ENCODE assay signal across 8 mouse cellular contexts in the genomic region with DNA sequence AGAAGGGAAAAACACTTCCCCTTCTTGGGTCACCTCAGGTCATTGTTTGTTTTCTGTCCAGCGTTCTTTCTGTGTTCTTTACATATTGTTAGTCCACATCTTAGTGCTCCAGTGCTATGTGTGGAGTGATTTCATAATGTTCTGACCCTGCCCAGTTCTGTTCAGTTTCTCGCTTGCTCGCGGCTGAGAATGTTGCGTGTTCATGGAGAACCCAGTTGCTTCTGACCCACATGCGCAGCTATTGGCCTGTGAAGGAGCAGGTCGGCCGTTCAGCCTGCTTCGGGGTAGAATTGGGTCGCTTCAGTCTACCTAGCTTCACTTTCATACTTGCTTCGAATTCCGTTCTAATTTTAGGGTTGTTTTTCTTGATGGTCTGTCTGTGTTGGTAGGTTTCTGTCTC. TPM values are rescaled to one million over a fixed set of nuclear protein-coding genes. Genes with fewer than 3 reads are reported as not detected.
DNase-seq lines count a peak whose midpoint lies in the region; ATAC-seq and TF ChIP-seq lines count a peak whose summit lies in the region.

No protein-coding gene starts in this region.

- 32% methylated on average over 12 of the region's 12 CpGs for WGBS in heart, adult 2 months
- 82% methylated on average over 12 of the region's 12 CpGs for WGBS in forebrain, embryonic 13.5 days
- 70% methylated on average over 12 of the region's 12 CpGs for WGBS in intestine, embryonic 16.5 days
- WGBS in lung, embryonic 14.5 days: 65% methylated on average over 12 of the region's 12 CpGs
- 56% methylated on average over 12 of the region's 12 CpGs for WGBS in stomach, postnatal 0 days
- 89% methylated on average over 12 of the region's 12 CpGs for WGBS in thymus, adult 2 months

- TF ChIP-seq POLR2A in heart, adult 2 months (IDR thresholded peaks at IDR 0.05; ENCODE audit: insufficient read depth, low read depth, low read length): no peak
- TF ChIP-seq POLR2A in thymus, adult 2 months (IDR thresholded peaks at IDR 0.05; ENCODE audit: control insufficient read depth, extremely low read depth, insufficient read depth, low read length, poor library complexity): no peak

- no peak for TF ChIP-seq CTCF in heart, adult 2 months (IDR thresholded peaks at IDR 0.05)
- no peak for TF ChIP-seq CTCF in lung, embryonic 14.5 days (IDR thresholded peaks at IDR 0.05; ENCODE audit: low read depth)
- no peak for TF ChIP-seq CTCF in stomach, postnatal 0 days (IDR thresholded peaks at IDR 0.05; ENCODE audit: low read depth)
- TF ChIP-seq CTCF in thymus, adult 2 months (IDR thresholded peaks at IDR 0.05; ENCODE audit: borderline replicate concordance, control insufficient read depth, extremely low read depth, insufficient read depth, low read length, poor library complexity): no peak

- intact Hi-C loops in heart, adult 2 months (cut with DNase I): loop anchor here (10.0 kb wide), 1 partner anchor 109 kb away; no protein-coding TSS in a partner anchor

- H3K4me2 ChIP-seq in forebrain, embryonic 13.5 days: peak overlapping the region; percentile 84
- peak overlapping the region; percentile 78 for H3K4me2 ChIP-seq in intestine, embryonic 16.5 days (ENCODE audit: low read depth, low read length)
- peak overlapping the region; percentile 90 for H3K4me2 ChIP-seq in lung, embryonic 14.5 days
- H3K4me2 ChIP-seq in stomach, postnatal 0 days (replicated peaks; ENCODE audit: low read depth): peak overlapping the region; percentile 93

- ATAC-seq in forebrain, embryonic 13.5 days: no peak
- no peak for ATAC-seq in intestine, embryonic 16.5 days
- no peak for ATAC-seq in lung, embryonic 14.5 days (ENCODE audit: insufficient read depth)
- ATAC-seq in stomach, postnatal 0 days (ENCODE audit: low FRiP score, low TSS enrichment): no peak

- TF ChIP-seq EP300 in heart, adult 2 months (IDR thresholded peaks at IDR 0.05; ENCODE audit: insufficient read depth, low read depth, low read length): no peak
- no peak for TF ChIP-seq EP300 in stomach, postnatal 0 days (optimal IDR thresholded peaks at IDR 0.05)

- H3K27ac ChIP-seq in heart, adult 2 months: peak overlapping the region; percentile 93; the same call in 1 of the 2 replicates
- H3K27ac ChIP-seq in forebrain, embryonic 13.5 days: no peak overlapping the region
- no peak overlapping the region for H3K27ac ChIP-seq in intestine, embryonic 16.5 days (ENCODE audit: low read length)
- H3K27ac ChIP-seq in lung, embryonic 14.5 days (ENCODE audit: low read depth): no peak overlapping the region
- no peak overlapping the region for H3K27ac ChIP-seq in stomach, postnatal 0 days (replicated peaks)
- H3K27ac ChIP-seq in thymus, adult 2 months (ENCODE audit: control insufficient read depth, insufficient read depth, low read length): no peak overlapping the region

- H3K27me3 ChIP-seq in heart, adult 2 months (ENCODE audit: control insufficient read depth, insufficient read depth, low read length): no peaks in the 10 kb centered on the region
- no peaks in the 10 kb centered on the region for H3K27me3 ChIP-seq in forebrain, embryonic 13.5 days
- H3K27me3 ChIP-seq in intestine, embryonic 16.5 days (replicated peaks; ENCODE audit: control insufficient read depth, insufficient read depth, low read length): no peaks in the 10 kb centered on the region
- H3K27me3 ChIP-seq in lung, embryonic 14.5 days (ENCODE audit: insufficient read depth, low read length): peaks cover 10% of the 10 kb centered on the region
- no peaks in the 10 kb centered on the region for H3K27me3 ChIP-seq in stomach, postnatal 0 days (ENCODE audit: control insufficient read depth, insufficient read depth, low read length)
- H3K27me3 ChIP-seq in thymus, adult 2 months (ENCODE audit: control insufficient read depth, insufficient read depth, low read length): no peaks in the 10 kb centered on the region

- H3K4me3 ChIP-seq in heart, adult 2 months: peak overlapping the region; percentile 26
- H3K4me3 ChIP-seq in forebrain, embryonic 13.5 days: peak overlapping the region; percentile 98
- H3K4me3 ChIP-seq in intestine, embryonic 16.5 days (ENCODE audit: low read length): peak overlapping the region; percentile 95; the same call in 1 of the 2 replicates
- peak overlapping the region; percentile 98 for H3K4me3 ChIP-seq in lung, embryonic 14.5 days (ENCODE audit: low read depth, low read length)
- H3K4me3 ChIP-seq in stomach, postnatal 0 days (ENCODE audit: low read depth, low read length): no peak overlapping the region
- no peak overlapping the region for H3K4me3 ChIP-seq in thymus, adult 2 months (ENCODE audit: control insufficient read depth, insufficient read depth, low read length)

- peak overlapping the region; percentile 53 for H3K9ac ChIP-seq in heart, adult 2 months (ENCODE audit: low read depth, low read length)
- H3K9ac ChIP-seq in forebrain, embryonic 13.5 days: peak overlapping the region; percentile 100
- 0 out of 2 replicates have a peak overlapping the region, but pooled peaks have one; percentile 97 for H3K9ac ChIP-seq in intestine, embryonic 16.5 days (ENCODE audit: low read depth, low read length)
- H3K9ac ChIP-seq in lung, embryonic 14.5 days: peak overlapping the region; percentile 98
- H3K9ac ChIP-seq in stomach, postnatal 0 days (ENCODE audit: low read length): no peak overlapping the region

- no peaks in the 10 kb centered on the region for H3K9me3 ChIP-seq in forebrain, embryonic 13.5 days (replicated peaks)
- no peaks in the 10 kb centered on the region for H3K9me3 ChIP-seq in intestine, embryonic 16.5 days (ENCODE audit: control insufficient read depth, low read length)
- H3K9me3 ChIP-seq in lung, embryonic 14.5 days (ENCODE audit: low read depth, low read length): no peaks in the 10 kb centered on the region
- H3K9me3 ChIP-seq in stomach, postnatal 0 days (ENCODE audit: control insufficient read depth, low read length): no peaks in the 10 kb centered on the region

- peaks cover under 1% of the 10 kb centered on the region; the same call in 1 of the 2 replicates for H3K36me3 ChIP-seq in heart, adult 2 months (ENCODE audit: control insufficient read depth, insufficient read depth, low read length)
- H3K36me3 ChIP-seq in forebrain, embryonic 13.5 days (ENCODE audit: poor library complexity, severe bottlenecking): peaks cover 36% of the 10 kb centered on the region
- H3K36me3 ChIP-seq in intestine, embryonic 16.5 days (ENCODE audit: control insufficient read depth, insufficient read depth, low read length): peaks cover 9% of the 10 kb centered on the region
- H3K36me3 ChIP-seq in lung, embryonic 14.5 days (ENCODE audit: insufficient read depth): peaks cover 40% of the 10 kb centered on the region
- no peaks in the 10 kb centered on the region for H3K36me3 ChIP-seq in stomach, postnatal 0 days (ENCODE audit: control insufficient read depth, insufficient read depth, low read length)
- H3K36me3 ChIP-seq in thymus, adult 2 months (ENCODE audit: control insufficient read depth, insufficient read depth, low read length): peaks cover 14% of the 10 kb centered on the region

- H3K4me1 ChIP-seq in heart, adult 2 months (ENCODE audit: control insufficient read depth, insufficient read depth, low read length): peaks cover 9% of the 10 kb centered on the region
- H3K4me1 ChIP-seq in forebrain, embryonic 13.5 days: peaks cover 42% of the 10 kb centered on the region
- peaks cover 23% of the 10 kb centered on the region for H3K4me1 ChIP-seq in intestine, embryonic 16.5 days (ENCODE audit: control insufficient read depth, insufficient read depth, low read length)
- peaks cover 11% of the 10 kb centered on the region for H3K4me1 ChIP-seq in lung, embryonic 14.5 days (ENCODE audit: insufficient read depth)
- 0 out of 2 replicates have a peak, but pooled peaks cover 2% of the 10 kb centered on the region for H3K4me1 ChIP-seq in stomach, postnatal 0 days (replicated peaks; ENCODE audit: control insufficient read depth, insufficient read depth)
- peaks cover 11% of the 10 kb centered on the region for H3K4me1 ChIP-seq in thymus, adult 2 months (replicated peaks; ENCODE audit: control insufficient read depth, insufficient read depth, low read length)

- DNase-seq in heart, adult 2 months: peak; percentile 38 to 44
- no peak for DNase-seq in heart, adult 8-10 months (ENCODE audit: low spot score)
- DNase-seq in lung, embryonic 14.5 days: no peak
- no peak for DNase-seq in stomach, postnatal 0 days (ENCODE audit: low spot score)
- DNase-seq in T-cell, adult 2 months (ENCODE audit: low spot score): no peak
- DNase-seq in thymus, adult 2 months: no peak

- H3K79me2 ChIP-seq in heart, adult 2 months (replicated peaks; ENCODE audit: control insufficient read depth, insufficient read depth, low read length): peaks cover 1% of the 10 kb centered on the region; the same call in 1 of the 2 replicates

RNA-seq across cellular contexts. Expression of a gene that starts 2.6 kb away (rescaled TPM):
- total RNA-seq in heart, adult 2 months (2021): 10 to 100 TPM; 39.7 to 43.7 TPM
- polyA plus RNA-seq in heart, adult 2 months (2012; rRNA removed): 24.8 and 29.1 TPM in 2 replicates
- total RNA-seq in heart, adult 8-10 months (2022): 10 to 100 TPM; 36.5 to 42.9 (median 41.0) TPM
- 43.9 and 46.2 TPM in 2 replicates for polyA plus RNA-seq in forebrain, embryonic 13.5 days (2015; fragmentation: Nextera tagmentation; extraction: Ambion mirVana)
- 16.4 and 18.0 TPM in 2 replicates for polyA plus RNA-seq in intestine, embryonic 16.5 days (2015; fragmentation: Nextera tagmentation; extraction: Ambion mirVana)
- 38.9 and 42.9 TPM in 2 replicates for polyA plus RNA-seq in lung, embryonic 14.5 days (2014; fragmentation: Nextera tagmentation; extraction: Ambion mirVana)
- polyA plus RNA-seq in stomach, postnatal 0 days (2015; fragmentation: Nextera tagmentation; extraction: Ambion mirVana): 11.4 and 11.9 TPM in 2 replicates
- polyA plus RNA-seq in thymus, adult 2 months (2012; rRNA removed): 72.1 TPM in 2 replicates

Comparison
In these comparisons a context has a peak if more than half of its experiments do, and no peak if none do; other contexts are left out.
1. DNase-seq: peak in heart, adult 2 months (2 of 2); none in heart, adult 8-10 months (single experiment), lung, embryonic 14.5 days (single experiment), stomach, postnatal 0 days (single experiment), T-cell, adult 2 months (single experiment) and thymus, adult 2 months (single experiment).
2. H3K4me3 ChIP-seq: peak in heart, adult 2 months (single experiment), forebrain, embryonic 13.5 days (single experiment), intestine, embryonic 16.5 days (single experiment) and lung, embryonic 14.5 days (single experiment); none in stomach, postnatal 0 days (single experiment) and thymus, adult 2 months (single experiment).
3. Peak in every context shown above with its lines, with median percentiles within 50 percentile points of each other: H3K4me2 ChIP-seq.